Comparison of ENCODE assay signal across 8 mouse cellular contexts in genomic region chr8:121948321-121949145, GRCm38 (mm10). TPM values are rescaled to one million over a fixed set of nuclear protein-coding genes. Genes with fewer than 3 reads are reported as not detected.
DNase-seq lines count a peak whose midpoint lies in the region; TF ChIP-seq lines count a peak whose summit lies in the region.

No protein-coding gene starts in this region.

- H3K27me3 ChIP-seq in kidney, adult 2 months (replicated peaks; ENCODE audit: control insufficient read depth, insufficient read depth, low read length) = no peaks in the 10 kb centered on the region
- 0 out of 2 replicates have a peak, but pooled peaks cover 5% of the 10 kb centered on the region for H3K27me3 ChIP-seq in midbrain, embryonic 10.5 days (ENCODE audit: low read depth, poor library complexity, severe bottlenecking)

- H3K4me3 ChIP-seq in kidney, adult 2 months (ENCODE audit: insufficient read depth, low read depth, low read length) = peak overlapping the region; percentile 23; the same call in 1 of the 2 replicates
- peak overlapping the region; percentile 51 for H3K4me3 ChIP-seq in midbrain, embryonic 10.5 days

- H3K9me3 ChIP-seq in midbrain, embryonic 10.5 days (replicated peaks) = no peaks in the 10 kb centered on the region

- no peak for TF ChIP-seq POLR2A in kidney, adult 2 months (IDR thresholded peaks at IDR 0.05; ENCODE audit: low read depth, low read length)

- H3K4me1 ChIP-seq in kidney, adult 2 months (ENCODE audit: control insufficient read depth, insufficient read depth, low read length) = peaks cover 15% of the 10 kb centered on the region; the same call in 1 of the 2 replicates
- H3K4me1 ChIP-seq in midbrain, embryonic 10.5 days = peaks cover 51% of the 10 kb centered on the region

- WGBS in kidney, adult 2 months = 57% methylated on average over 19 of the region's 19 CpGs
- WGBS in midbrain, embryonic 10.5 days = 58% methylated on average over 19 of the region's 19 CpGs

- H3K27ac ChIP-seq in kidney, adult 2 months (ENCODE audit: insufficient read depth, low read depth, low read length) = peak overlapping the region; percentile 4; the same call in 1 of the 2 replicates
- peak overlapping the region; percentile 90 for H3K27ac ChIP-seq in midbrain, embryonic 10.5 days (replicated peaks)

- no peak for DNase-seq in kidney, adult 2 months
- DNase-seq in kidney, postnatal 36 days = no peak
- peak; percentile 59 for DNase-seq in R1 (ENCODE audit: low read depth, low spot score)
- peak; percentile 30 for DNase-seq in heart, postnatal 4 days
- no peak for DNase-seq in midbrain, embryonic 10.5 days (ENCODE audit: low spot score)
- no peak for DNase-seq in gastrocnemius, postnatal 10 days
- no peak for DNase-seq in testis, postnatal 10 days (ENCODE audit: low spot score)
- DNase-seq in gastrocnemius, postnatal 25 days = no peak

- TF ChIP-seq CTCF in kidney, adult 2 months (conservative IDR thresholded peaks at IDR 0.05; ENCODE audit: insufficient read depth, insufficient read length, low read depth, low read length) = no peak

- H3K36me3 ChIP-seq in kidney, adult 2 months (ENCODE audit: control insufficient read depth, insufficient read depth, low read length) = no peaks in the 10 kb centered on the region
- peaks cover 10% of the 10 kb centered on the region for H3K36me3 ChIP-seq in midbrain, embryonic 10.5 days

RNA-seq across cellular contexts. Expression of gene Banp, which starts 1.0 kb away (rescaled TPM):
- 35.7 and 44.9 TPM in 2 replicates for polyA plus RNA-seq in kidney, adult 2 months (2012; rRNA removed)
- total RNA-seq in heart, postnatal 4 days (2021) = 10 to 100 TPM in 1 of 2 experiments, 1 to 10 TPM in 1; 9.1 to 10.3 TPM
- polyA plus RNA-seq in midbrain, embryonic 10.5 days (2016; fragmentation: Nextera tagmentation; extraction: Ambion mirVana) = 53.2 and 64.6 TPM in 2 replicates
- 10 to 100 TPM in 1 of 2 experiments, 1 to 10 TPM in 1; 6.0 to 11.1 TPM for total RNA-seq in gastrocnemius, postnatal 10 days (2021)
- 10 to 100 TPM; 11.3 to 13.9 TPM for total RNA-seq in gastrocnemius, postnatal 25 days (2021)

RNA-seq across cellular contexts. Expression of gene Car5a, which starts 3.8 kb away (rescaled TPM):
- polyA plus RNA-seq in kidney, adult 2 months (2012; rRNA removed) = 13.4 and 17.9 TPM in 2 replicates
- total RNA-seq in heart, postnatal 4 days (2021) = not detected
- polyA plus RNA-seq in midbrain, embryonic 10.5 days (2016; fragmentation: Nextera tagmentation; extraction: Ambion mirVana) = 0.27 and 0.30 TPM in 2 replicates
- total RNA-seq in gastrocnemius, postnatal 10 days (2021) = not detected
- not detected for total RNA-seq in gastrocnemius, postnatal 25 days (2021)

RNA-seq across cellular contexts. Expression of gene Slc7a5, which starts 41.0 kb away (rescaled TPM):
- 4.3 and 4.6 TPM in 2 replicates for polyA plus RNA-seq in kidney, adult 2 months (2012; rRNA removed)
- 10 to 100 TPM; 21.5 to 24.5 TPM for total RNA-seq in heart, postnatal 4 days (2021)
- 29.3 and 32.7 TPM in 2 replicates for polyA plus RNA-seq in midbrain, embryonic 10.5 days (2016; fragmentation: Nextera tagmentation; extraction: Ambion mirVana)
- 10 to 100 TPM in 1 of 2 experiments, 1 to 10 TPM in 1; 8.1 to 10.7 TPM for total RNA-seq in gastrocnemius, postnatal 10 days (2021)
- 1 to 10 TPM; 1.8 to 2.0 TPM for total RNA-seq in gastrocnemius, postnatal 25 days (2021)

Comparison
In these comparisons a context has a peak if more than half of its experiments do, and no peak if none do; other contexts are left out.
1. DNase-seq: peak in R1 (single experiment) and heart, postnatal 4 days (single experiment); none in kidney, adult 2 months (single experiment), kidney, postnatal 36 days (0 of 2), midbrain, embryonic 10.5 days (single experiment), gastrocnemius, postnatal 10 days (single experiment), testis, postnatal 10 days (single experiment) and gastrocnemius, postnatal 25 days (single experiment).